Mouse (Mus musculus): ENCODE results near the gene Pid1. TPM values are rescaled to one million over a fixed set of nuclear protein-coding genes. Genes with fewer than 3 reads are reported as not detected.

Gene Pid1
- polyA plus RNA-seq, 1 experiment from 2014 or later = 143 TPM

- no peak overlapping the region for H3K9ac ChIP-seq
- no peak overlapping the region for H3K4me3 ChIP-seq
- H3K27me3 ChIP-seq = no peaks in the 10 kb centered on the region
- 0 out of 2 replicates have a peak overlapping the region, but pooled peaks have one; percentile 49 for H3K27ac ChIP-seq (replicated peaks)
- H3K36me3 ChIP-seq = no peaks in the 10 kb centered on the region
- WGBS = 37% methylated on average over 4 of the region's 4 CpGs
- no peak overlapping the region for H3K4me2 ChIP-seq
- no peaks in the 10 kb centered on the region for H3K9me3 ChIP-seq
- peak; percentile 60; the same call in 1 of the 2 replicates for ATAC-seq (ENCODE audit: low read depth)
- H3K4me1 ChIP-seq (replicated peaks) = peaks cover 16% of the 10 kb centered on the region
These were observed 231.5 kb downstream of the Pid1 start for GRCm38 (mm10) chr1:84132451-84132850.

- Histone ChIP-seq H3K36me3 (no peaks in the 10 kb centered on the region), H3K4me1 (replicated peaks) (peaks cover 16% of the 10 kb centered on the region), H3K27me3 (no peaks in the 10 kb centered on the region), H3K4me3 (no peak overlapping the region), H3K27ac (replicated peaks) (peak overlapping the region; percentile 28; the same call in 1 of the 2 replicates), H3K9ac (no peak overlapping the region), H3K4me2 (no peak overlapping the region), H3K9me3 (no peaks in the 10 kb centered on the region)
- 0 out of 2 replicates have a peak, but pooled peaks have one; percentile 15 for ATAC-seq (ENCODE audit: low read depth)
- WGBS = 95% methylated on average over 1 of the region's 1 CpGs
These were observed 232.2 kb downstream of the Pid1 start for GRCm38 (mm10) chr1:84131799-84132198.

- Histone ChIP-seq H3K4me3 (no peak overlapping the region), H3K27ac (replicated peaks) (no peak overlapping the region), H3K27me3 (no peaks in the 10 kb centered on the region), H3K9me3 (no peaks in the 10 kb centered on the region), H3K4me1 (replicated peaks) (peaks cover 16% of the 10 kb centered on the region), H3K9ac (no peak overlapping the region), H3K36me3 (no peaks in the 10 kb centered on the region), H3K4me2 (no peak overlapping the region)
- ATAC-seq (ENCODE audit: low read depth) = no peak
- WGBS = 74% methylated on average over 4 of the region's 4 CpGs
These were observed 235.5 kb downstream of the Pid1 start for GRCm38 (mm10) chr1:84128510-84128909.

GRCm38 (mm10) chr1:84119306-84119705, 244.7 kb downstream of the Pid1 start:
- 86% methylated on average over 2 of the region's 2 CpGs for WGBS
- Histone ChIP-seq H3K36me3 (no peaks in the 10 kb centered on the region), H3K4me1 (replicated peaks) (no peaks in the 10 kb centered on the region), H3K9me3 (no peaks in the 10 kb centered on the region), H3K27me3 (no peaks in the 10 kb centered on the region), H3K4me3 (no peak overlapping the region), H3K9ac (no peak overlapping the region), H3K4me2 (no peak overlapping the region), H3K27ac (replicated peaks) (no peak overlapping the region)
- no peak for ATAC-seq (ENCODE audit: low read depth)

GRCm38 (mm10) chr1:84106756-84107155, 257.2 kb downstream of the Pid1 start:
- Histone ChIP-seq H3K4me1 (replicated peaks) (peaks cover 15% of the 10 kb centered on the region; the same call in 1 of the 2 replicates), H3K9me3 (no peaks in the 10 kb centered on the region), H3K4me2 (no peak overlapping the region), H3K27me3 (no peaks in the 10 kb centered on the region), H3K9ac (no peak overlapping the region), H3K4me3 (no peak overlapping the region), H3K36me3 (no peaks in the 10 kb centered on the region), H3K27ac (replicated peaks) (no peak overlapping the region)
- 55% methylated on average over 4 of the region's 4 CpGs for WGBS
- ATAC-seq (ENCODE audit: low read depth) = no peak

- H3K27me3 ChIP-seq = no peaks in the 10 kb centered on the region
- no peak overlapping the region for H3K9ac ChIP-seq
- no peak overlapping the region for H3K4me2 ChIP-seq
- peaks cover 12% of the 10 kb centered on the region; the same call in 1 of the 2 replicates for H3K36me3 ChIP-seq
- ATAC-seq (ENCODE audit: low read depth) = no peak
- H3K27ac ChIP-seq (replicated peaks) = no peak overlapping the region
- peaks cover 7% of the 10 kb centered on the region; the same call in 1 of the 2 replicates for H3K4me1 ChIP-seq (replicated peaks)
- 72% methylated on average over 2 of the region's 2 CpGs for WGBS
- H3K4me3 ChIP-seq = no peak overlapping the region
- H3K9me3 ChIP-seq = no peaks in the 10 kb centered on the region
These were observed 261.9 kb downstream of the Pid1 start for GRCm38 (mm10) chr1:84102052-84102451.

GRCm38 (mm10) chr1:84097398-84097797, 266.6 kb downstream of the Pid1 start:
- H3K27me3 ChIP-seq = no peaks in the 10 kb centered on the region
- no peak overlapping the region for H3K4me3 ChIP-seq
- no peaks in the 10 kb centered on the region for H3K9me3 ChIP-seq
- peaks cover 13% of the 10 kb centered on the region for H3K4me1 ChIP-seq (replicated peaks)
- no peak overlapping the region for H3K9ac ChIP-seq
- H3K36me3 ChIP-seq = peaks cover 12% of the 10 kb centered on the region; the same call in 1 of the 2 replicates
- no peak overlapping the region for H3K27ac ChIP-seq (replicated peaks)
- no peak for ATAC-seq (ENCODE audit: low read depth)
- no peak overlapping the region for H3K4me2 ChIP-seq

- Histone ChIP-seq H3K27ac (replicated peaks) (no peak overlapping the region; the same call in 1 of the 2 replicates), H3K36me3 (0 out of 2 replicates have a peak, but pooled peaks cover 2% of the 10 kb centered on the region), H3K9me3 (no peaks in the 10 kb centered on the region), H3K4me1 (replicated peaks) (peaks cover 13% of the 10 kb centered on the region), H3K9ac (no peak overlapping the region), H3K27me3 (no peaks in the 10 kb centered on the region), H3K4me3 (no peak overlapping the region), H3K4me2 (no peak overlapping the region)
- WGBS = 47% methylated on average over 2 of the region's 2 CpGs
- ATAC-seq (ENCODE audit: low read depth) = peak; percentile 19; the same call in 1 of the 2 replicates
These were observed 270.7 kb downstream of the Pid1 start for GRCm38 (mm10) chr1:84093291-84093690.

GRCm38 (mm10) chr1:84089664-84090063, 274.3 kb downstream of the Pid1 start:
- Histone ChIP-seq H3K4me1 (replicated peaks) (peaks cover 22% of the 10 kb centered on the region), H3K4me3 (no peak overlapping the region), H3K4me2 (no peak overlapping the region), H3K9ac (no peak overlapping the region), H3K9me3 (no peaks in the 10 kb centered on the region), H3K27ac (replicated peaks) (no peak overlapping the region), H3K27me3 (no peaks in the 10 kb centered on the region), H3K36me3 (no peaks in the 10 kb centered on the region)
- ATAC-seq (ENCODE audit: low read depth) = no peak
- 81% methylated on average over 2 of the region's 2 CpGs for WGBS

GRCm38 (mm10) chr1:84087957-84088356, 276.0 kb downstream of the Pid1 start:
- Histone ChIP-seq H3K27me3 (no peaks in the 10 kb centered on the region), H3K27ac (replicated peaks) (no peak overlapping the region), H3K4me1 (replicated peaks) (peaks cover 15% of the 10 kb centered on the region; the same call in 1 of the 2 replicates), H3K36me3 (no peaks in the 10 kb centered on the region), H3K4me3 (no peak overlapping the region), H3K4me2 (no peak overlapping the region), H3K9ac (no peak overlapping the region), H3K9me3 (no peaks in the 10 kb centered on the region)
- 86% methylated on average over 2 of the region's 2 CpGs for WGBS
- no peak for ATAC-seq (ENCODE audit: low read depth)

GRCm38 (mm10) chr1:84087325-84087724, 276.7 kb downstream of the Pid1 start:
- 0 out of 2 replicates have a peak, but pooled peaks cover 9% of the 10 kb centered on the region for H3K4me1 ChIP-seq (replicated peaks)
- no peak overlapping the region for H3K4me2 ChIP-seq
- no peaks in the 10 kb centered on the region for H3K27me3 ChIP-seq
- no peak overlapping the region for H3K9ac ChIP-seq
- 71% methylated on average over 6 of the region's 6 CpGs for WGBS
- H3K36me3 ChIP-seq = no peaks in the 10 kb centered on the region
- no peak overlapping the region for H3K27ac ChIP-seq (replicated peaks)
- no peak overlapping the region for H3K4me3 ChIP-seq
- ATAC-seq (ENCODE audit: low read depth) = no peak
- no peaks in the 10 kb centered on the region for H3K9me3 ChIP-seq

- Histone ChIP-seq H3K27me3 (no peaks in the 10 kb centered on the region), H3K36me3 (no peaks in the 10 kb centered on the region), H3K4me2 (no peak overlapping the region), H3K4me1 (replicated peaks) (0 out of 2 replicates have a peak, but pooled peaks cover 9% of the 10 kb centered on the region), H3K27ac (replicated peaks) (no peak overlapping the region), H3K9ac (no peak overlapping the region), H3K9me3 (no peaks in the 10 kb centered on the region), H3K4me3 (no peak overlapping the region)
- ATAC-seq (ENCODE audit: low read depth) = no peak
- WGBS = 56% methylated on average over 1 of the region's 1 CpGs
These were observed 277.5 kb downstream of the Pid1 start for GRCm38 (mm10) chr1:84086486-84086885.

GRCm38 (mm10) chr1:84085361-84085760, 278.6 kb downstream of the Pid1 start:
- Histone ChIP-seq H3K9me3 (no peaks in the 10 kb centered on the region), H3K27ac (replicated peaks) (no peak overlapping the region), H3K4me1 (replicated peaks) (0 out of 2 replicates have a peak, but pooled peaks cover 9% of the 10 kb centered on the region), H3K9ac (no peak overlapping the region), H3K27me3 (no peaks in the 10 kb centered on the region), H3K4me3 (no peak overlapping the region), H3K4me2 (no peak overlapping the region), H3K36me3 (no peaks in the 10 kb centered on the region)
- ATAC-seq (ENCODE audit: low read depth) = no peak
- 93% methylated on average over 3 of the region's 3 CpGs for WGBS

Data from neural tube, embryonic 13.5 days (tissue).